10 mouse cellular contexts compared by ENCODE assay signal in the genomic region with DNA sequence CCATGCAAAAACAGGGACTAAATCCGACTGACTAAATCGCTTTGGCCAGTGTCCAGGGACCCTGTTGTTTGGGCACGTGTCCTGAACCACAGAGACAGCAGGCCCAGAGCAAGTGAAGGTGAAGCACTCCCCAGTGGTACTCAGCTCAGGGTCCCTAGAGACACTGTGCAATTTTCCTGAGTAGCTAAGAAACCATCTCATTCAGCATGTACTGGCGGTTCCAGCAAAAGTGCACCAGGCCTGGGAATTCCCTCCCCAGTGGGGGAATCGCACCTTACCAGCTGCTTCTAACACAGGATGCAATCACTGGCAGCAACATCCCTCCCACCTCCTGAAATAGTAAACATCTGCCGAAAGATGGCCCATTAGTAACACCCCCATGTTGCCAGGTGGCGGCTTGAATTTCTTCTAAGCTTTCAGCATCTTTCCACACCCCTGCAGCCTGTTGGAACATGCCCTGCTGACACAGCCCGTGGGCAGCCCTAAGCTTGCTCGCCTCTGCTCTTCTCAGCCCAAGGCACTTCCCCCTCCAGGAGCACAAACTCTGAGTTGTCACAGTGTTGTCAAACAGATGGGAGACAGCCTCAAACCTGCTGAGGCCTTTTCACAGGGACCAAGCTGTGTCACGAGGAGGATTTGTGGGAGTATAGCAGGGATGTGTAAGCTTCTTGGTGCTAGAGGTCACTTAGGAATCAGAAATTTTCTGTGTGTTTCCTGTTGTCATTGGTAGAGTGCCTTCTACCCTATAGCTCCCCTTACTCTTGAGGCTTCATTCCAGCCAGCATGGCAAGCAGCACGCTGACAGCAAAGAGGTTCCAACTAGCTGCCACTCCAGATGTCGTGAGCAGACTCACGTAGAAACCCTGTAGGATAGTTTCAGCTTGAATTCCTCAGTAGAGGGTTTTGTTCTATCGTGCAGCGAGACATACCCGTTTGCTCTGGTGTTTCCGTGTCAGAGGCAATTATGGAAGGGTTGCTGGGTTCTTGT.
DNase-seq lines count a peak whose midpoint lies in the region; ATAC-seq lines count a peak whose summit lies in the region.
"Had no signal": no experiment of that assay in that cellular context is flagged by ENCODE, and none has a peak within 500 bp of the region (broad histone marks: within the 10 kb centered on the region; RNA-seq: fewer than 3 reads in every experiment).

No protein-coding gene starts in this region.

- 47% methylated on average over 17 of the region's 17 CpGs for WGBS in hindbrain, embryonic 10.5 days
- 49% methylated on average over 17 of the region's 17 CpGs for WGBS in hindbrain, embryonic 12.5 days
- WGBS in hindbrain, embryonic 11.5 days: 54% methylated on average over 17 of the region's 17 CpGs
- WGBS in limb, embryonic 15.5 days: 21% methylated on average over 17 of the region's 17 CpGs

- ATAC-seq in hindbrain, embryonic 12.5 days (ENCODE audit: low FRiP score): no peak
- ATAC-seq in hindbrain, embryonic 11.5 days (ENCODE audit: low FRiP score): no peak
- ATAC-seq in limb, embryonic 15.5 days (ENCODE audit: insufficient number of reproducible peaks, low FRiP score, low TSS enrichment, low read depth): 0 out of 2 replicates have a peak, but pooled peaks have one; percentile 63
- no peak for ATAC-seq in megakaryocyte, adult 5-6 weeks (ENCODE audit: poor library complexity, severe bottlenecking)

- H3K4me3 ChIP-seq in hindbrain, embryonic 10.5 days: no peak overlapping the region
- H3K4me3 ChIP-seq in hindbrain, embryonic 12.5 days: no peak overlapping the region
- no peak overlapping the region for H3K4me3 ChIP-seq in hindbrain, embryonic 11.5 days (ENCODE audit: low read depth, low read length)
- no peak overlapping the region for H3K4me3 ChIP-seq in limb, embryonic 15.5 days
- H3K4me3 ChIP-seq: forebrain, embryonic 12.5 days had no signal

- peaks cover 11% of the 10 kb centered on the region for H3K4me1 ChIP-seq in hindbrain, embryonic 10.5 days (replicated peaks)
- H3K4me1 ChIP-seq in hindbrain, embryonic 12.5 days: peaks cover 12% of the 10 kb centered on the region
- no peaks in the 10 kb centered on the region for H3K4me1 ChIP-seq in hindbrain, embryonic 11.5 days (replicated peaks; ENCODE audit: control insufficient read depth, insufficient read depth, low read length)
- H3K4me1 ChIP-seq in limb, embryonic 15.5 days: peaks cover 12% of the 10 kb centered on the region

- peak; percentile 33 for DNase-seq in hindbrain, embryonic 10.5 days (ENCODE audit: low spot score)
- peak; percentile 31 for DNase-seq in embryo, embryonic 9.5 days (ENCODE audit: extremely low spot score)
- peak; percentile 15 for DNase-seq in hindbrain, embryonic 11.5 days (ENCODE audit: low spot score)
- DNase-seq in urinary bladder, postnatal 25 days (ENCODE audit: low spot score): no peak
- DNase-seq in kidney, postnatal 10 days: no peak
- DNase-seq: kidney, adult 11 months had no signal

- no peak overlapping the region for H3K9ac ChIP-seq in hindbrain, embryonic 12.5 days
- H3K9ac ChIP-seq in hindbrain, embryonic 11.5 days (ENCODE audit: low read depth, low read length): no peak overlapping the region
- no peak overlapping the region for H3K9ac ChIP-seq in limb, embryonic 15.5 days
- H3K9ac ChIP-seq: forebrain, embryonic 12.5 days had no signal

- no peak overlapping the region for H3K4me2 ChIP-seq in hindbrain, embryonic 12.5 days (replicated peaks)
- H3K4me2 ChIP-seq in hindbrain, embryonic 11.5 days (replicated peaks; ENCODE audit: low read depth, low read length): no peak overlapping the region
- H3K4me2 ChIP-seq in limb, embryonic 15.5 days: no peak overlapping the region
- H3K4me2 ChIP-seq: forebrain, embryonic 12.5 days had no signal

- H3K36me3 ChIP-seq in hindbrain, embryonic 10.5 days: no peaks in the 10 kb centered on the region
- no peaks in the 10 kb centered on the region for H3K36me3 ChIP-seq in hindbrain, embryonic 12.5 days
- no peaks in the 10 kb centered on the region for H3K36me3 ChIP-seq in hindbrain, embryonic 11.5 days (ENCODE audit: control insufficient read depth, insufficient read depth, low read length)
- H3K36me3 ChIP-seq in limb, embryonic 15.5 days: no peaks in the 10 kb centered on the region
- H3K36me3 ChIP-seq: forebrain, embryonic 12.5 days had no signal

- H3K27ac ChIP-seq in hindbrain, embryonic 10.5 days: no peak overlapping the region
- no peak overlapping the region for H3K27ac ChIP-seq in hindbrain, embryonic 12.5 days
- no peak overlapping the region for H3K27ac ChIP-seq in hindbrain, embryonic 11.5 days (ENCODE audit: low read depth, low read length)
- H3K27ac ChIP-seq in limb, embryonic 15.5 days: 0 out of 2 replicates have a peak overlapping the region, but pooled peaks have one; percentile 55
- H3K27ac ChIP-seq: forebrain, embryonic 12.5 days had no signal

- H3K9me3 ChIP-seq in hindbrain, embryonic 10.5 days: no peaks in the 10 kb centered on the region
- no peaks in the 10 kb centered on the region for H3K9me3 ChIP-seq in hindbrain, embryonic 12.5 days (replicated peaks)
- H3K9me3 ChIP-seq in hindbrain, embryonic 11.5 days (ENCODE audit: control insufficient read depth, low read length): no peaks in the 10 kb centered on the region
- no peaks in the 10 kb centered on the region for H3K9me3 ChIP-seq in limb, embryonic 15.5 days
- H3K9me3 ChIP-seq: forebrain, embryonic 12.5 days had no signal

- H3K27me3 ChIP-seq in hindbrain, embryonic 10.5 days (ENCODE audit: insufficient read depth, poor library complexity, severe bottlenecking): no peaks in the 10 kb centered on the region
- H3K27me3 ChIP-seq in hindbrain, embryonic 12.5 days: no peaks in the 10 kb centered on the region
- no peaks in the 10 kb centered on the region for H3K27me3 ChIP-seq in hindbrain, embryonic 11.5 days (ENCODE audit: control insufficient read depth, insufficient read depth, low read length)
- no peaks in the 10 kb centered on the region for H3K27me3 ChIP-seq in limb, embryonic 15.5 days
- H3K27me3 ChIP-seq: forebrain, embryonic 12.5 days had no signal

Comparison
In these comparisons a context has a peak if more than half of its experiments do, and no peak if none do; other contexts are left out.
1. DNase-seq: peak in hindbrain, embryonic 10.5 days (single experiment), embryo, embryonic 9.5 days (single experiment) and hindbrain, embryonic 11.5 days (single experiment); none in urinary bladder, postnatal 25 days (single experiment) and kidney, postnatal 10 days (single experiment).